8 mouse cellular contexts compared by ENCODE assay signal in genomic region chr16:20185368-20185767, GRCm38 (mm10). TPM values are rescaled to one million over a fixed set of nuclear protein-coding genes. Genes with fewer than 3 reads are reported as not detected.
DNase-seq lines count a peak whose midpoint lies in the region; ATAC-seq and TF ChIP-seq lines count a peak whose summit lies in the region.

No protein-coding gene starts in this region.

- H3K9ac ChIP-seq in heart, postnatal 0 days (replicated peaks; ENCODE audit: low read depth, low read length) = no peak overlapping the region
- no peak overlapping the region for H3K9ac ChIP-seq in midbrain, embryonic 15.5 days
- H3K9ac ChIP-seq in midbrain, embryonic 16.5 days (ENCODE audit: low read depth, low read length) = no peak overlapping the region
- no peak overlapping the region for H3K9ac ChIP-seq in forebrain, embryonic 11.5 days (ENCODE audit: low read length)
- H3K9ac ChIP-seq in midbrain, embryonic 11.5 days (ENCODE audit: low read length) = no peak overlapping the region

- TF ChIP-seq CTCF in heart, postnatal 0 days (IDR thresholded peaks at IDR 0.05; ENCODE audit: low read depth) = peak; percentile 62

- no peak overlapping the region for H3K27ac ChIP-seq in heart, postnatal 0 days (ENCODE audit: low read depth)
- H3K27ac ChIP-seq in midbrain, embryonic 15.5 days = no peak overlapping the region
- no peak overlapping the region for H3K27ac ChIP-seq in midbrain, embryonic 16.5 days (ENCODE audit: low read length)
- no peak overlapping the region for H3K27ac ChIP-seq in forebrain, embryonic 11.5 days (ENCODE audit: low read depth, low read length)
- H3K27ac ChIP-seq in midbrain, embryonic 11.5 days (ENCODE audit: low read depth, low read length) = no peak overlapping the region

- H3K9me3 ChIP-seq in heart, postnatal 0 days (replicated peaks; ENCODE audit: control insufficient read depth, low read length) = no peaks in the 10 kb centered on the region
- H3K9me3 ChIP-seq in midbrain, embryonic 15.5 days = no peaks in the 10 kb centered on the region
- no peaks in the 10 kb centered on the region for H3K9me3 ChIP-seq in midbrain, embryonic 16.5 days (replicated peaks; ENCODE audit: control insufficient read depth, low read length, poor library complexity, severe bottlenecking)
- no peaks in the 10 kb centered on the region for H3K9me3 ChIP-seq in forebrain, embryonic 11.5 days (ENCODE audit: control insufficient read depth, low read length)
- no peaks in the 10 kb centered on the region for H3K9me3 ChIP-seq in midbrain, embryonic 11.5 days (ENCODE audit: control insufficient read depth, low read length)

- 54% methylated on average over 2 of the region's 2 CpGs for WGBS in heart, postnatal 0 days
- 65% methylated on average over 2 of the region's 2 CpGs for WGBS in midbrain, embryonic 15.5 days
- WGBS in midbrain, embryonic 16.5 days = 59% methylated on average over 2 of the region's 2 CpGs
- WGBS in forebrain, embryonic 11.5 days = 63% methylated on average over 2 of the region's 2 CpGs
- WGBS in midbrain, embryonic 11.5 days = 73% methylated on average over 2 of the region's 2 CpGs

- ATAC-seq in heart, postnatal 0 days (ENCODE audit: insufficient read depth, low read depth) = no peak
- ATAC-seq in midbrain, embryonic 15.5 days (replicated peaks) = peak; percentile 54
- ATAC-seq in midbrain, embryonic 16.5 days = no peak; the same call in 1 of the 2 replicates
- no peak for ATAC-seq in forebrain, embryonic 11.5 days (replicated peaks; ENCODE audit: low FRiP score)
- no peak for ATAC-seq in midbrain, embryonic 11.5 days (ENCODE audit: low FRiP score)

- no peak overlapping the region for H3K4me3 ChIP-seq in heart, postnatal 0 days (ENCODE audit: low read depth, low read length)
- H3K4me3 ChIP-seq in midbrain, embryonic 15.5 days = no peak overlapping the region
- no peak overlapping the region for H3K4me3 ChIP-seq in midbrain, embryonic 16.5 days (ENCODE audit: low read depth, low read length)
- H3K4me3 ChIP-seq in forebrain, embryonic 11.5 days (ENCODE audit: low read depth, low read length) = no peak overlapping the region
- H3K4me3 ChIP-seq in midbrain, embryonic 11.5 days (ENCODE audit: low read depth, low read length) = no peak overlapping the region

- DNase-seq in heart, postnatal 0 days (ENCODE audit: low spot score) = no peak
- DNase-seq in heart, adult 11 months = no peak
- DNase-seq in cerebellum, adult 9-10 months = peak; percentile 34
- DNase-seq in retina, postnatal 7 days (ENCODE audit: low read depth, low spot score) = peak; percentile 20
- DNase-seq in forebrain, embryonic 11.5 days (ENCODE audit: low spot score) = no peak
- no peak for DNase-seq in midbrain, embryonic 11.5 days (ENCODE audit: low spot score, missing footprints)

- H3K27me3 ChIP-seq in heart, postnatal 0 days (ENCODE audit: control insufficient read depth, insufficient read depth, low read length) = no peaks in the 10 kb centered on the region
- no peaks in the 10 kb centered on the region for H3K27me3 ChIP-seq in midbrain, embryonic 15.5 days (replicated peaks)
- no peaks in the 10 kb centered on the region for H3K27me3 ChIP-seq in midbrain, embryonic 16.5 days (ENCODE audit: control insufficient read depth, insufficient read depth, low read depth, low read length)
- H3K27me3 ChIP-seq in forebrain, embryonic 11.5 days (ENCODE audit: control insufficient read depth, insufficient read depth, low read length) = no peaks in the 10 kb centered on the region
- no peaks in the 10 kb centered on the region for H3K27me3 ChIP-seq in midbrain, embryonic 11.5 days (ENCODE audit: control insufficient read depth, insufficient read depth, low read length)

- no peak for TF ChIP-seq EP300 in heart, postnatal 0 days (IDR thresholded peaks at IDR 0.05; ENCODE audit: low read depth)

- H3K4me1 ChIP-seq in heart, postnatal 0 days (ENCODE audit: control insufficient read depth, insufficient read depth) = no peaks in the 10 kb centered on the region
- H3K4me1 ChIP-seq in midbrain, embryonic 15.5 days = no peaks in the 10 kb centered on the region
- no peaks in the 10 kb centered on the region for H3K4me1 ChIP-seq in midbrain, embryonic 16.5 days (ENCODE audit: control insufficient read depth, insufficient read depth, low read length)
- no peaks in the 10 kb centered on the region for H3K4me1 ChIP-seq in forebrain, embryonic 11.5 days (replicated peaks; ENCODE audit: control insufficient read depth, insufficient read depth, low read length)
- no peaks in the 10 kb centered on the region for H3K4me1 ChIP-seq in midbrain, embryonic 11.5 days (ENCODE audit: control insufficient read depth, insufficient read depth, low read length)

- peaks cover 55% of the 10 kb centered on the region for H3K36me3 ChIP-seq in heart, postnatal 0 days (replicated peaks; ENCODE audit: control insufficient read depth, insufficient read depth, low read length)
- H3K36me3 ChIP-seq in midbrain, embryonic 15.5 days (replicated peaks) = peaks cover 30% of the 10 kb centered on the region
- peaks cover 17% of the 10 kb centered on the region for H3K36me3 ChIP-seq in midbrain, embryonic 16.5 days (ENCODE audit: control insufficient read depth, insufficient read depth, low read length)
- H3K36me3 ChIP-seq in forebrain, embryonic 11.5 days (ENCODE audit: control insufficient read depth, insufficient read depth, low read length) = peaks cover 9% of the 10 kb centered on the region; the same call in 1 of the 2 replicates
- peaks cover 23% of the 10 kb centered on the region for H3K36me3 ChIP-seq in midbrain, embryonic 11.5 days (ENCODE audit: control insufficient read depth, insufficient read depth, low read length)

- no peak overlapping the region for H3K4me2 ChIP-seq in heart, postnatal 0 days (ENCODE audit: low read depth, low read length)
- no peak overlapping the region for H3K4me2 ChIP-seq in midbrain, embryonic 15.5 days
- no peak overlapping the region for H3K4me2 ChIP-seq in midbrain, embryonic 16.5 days (ENCODE audit: low read length)
- no peak overlapping the region for H3K4me2 ChIP-seq in forebrain, embryonic 11.5 days (ENCODE audit: low read depth, low read length, severe bottlenecking)
- no peak overlapping the region for H3K4me2 ChIP-seq in midbrain, embryonic 11.5 days

RNA-seq across cellular contexts. Expression of gene Yeats2, which starts 44.5 kb away (rescaled TPM):
- total RNA-seq in heart, postnatal 0 days (2014; rRNA removed; ENCODE audit: low replicate concordance) = 27.8 and 51.9 TPM in 2 replicates
- polyA plus RNA-seq in heart, postnatal 0 days (2015; fragmentation: Nextera tagmentation; extraction: Ambion mirVana) = 5.3 and 5.8 TPM in 2 replicates
- 24.0 and 26.3 TPM in 2 replicates for polyA plus RNA-seq in midbrain, embryonic 15.5 days (2015; fragmentation: Nextera tagmentation; extraction: Ambion mirVana)
- 18.6 and 21.8 TPM in 2 replicates for polyA plus RNA-seq in midbrain, embryonic 16.5 days (2015; fragmentation: Nextera tagmentation; extraction: Ambion mirVana)
- polyA plus RNA-seq in forebrain, embryonic 11.5 days (2014; fragmentation: Nextera tagmentation; extraction: Ambion mirVana) = 46.8 and 51.4 TPM in 2 replicates
- 31.4 and 33.8 TPM in 2 replicates for polyA plus RNA-seq in midbrain, embryonic 11.5 days (2014; fragmentation: Nextera tagmentation; extraction: Ambion mirVana)

RNA-seq across cellular contexts. Expression of gene Map6d1, which starts 55.8 kb away (rescaled TPM):
- total RNA-seq in heart, postnatal 0 days (2014; rRNA removed; ENCODE audit: low replicate concordance) = 0.19 and 1.9 TPM in 2 replicates
- polyA plus RNA-seq in heart, postnatal 0 days (2015; fragmentation: Nextera tagmentation; extraction: Ambion mirVana) = 0.18 and 0.19 TPM in 2 replicates
- 5.6 and 6.8 TPM in 2 replicates for polyA plus RNA-seq in midbrain, embryonic 15.5 days (2015; fragmentation: Nextera tagmentation; extraction: Ambion mirVana)
- 5.4 and 6.3 TPM in 2 replicates for polyA plus RNA-seq in midbrain, embryonic 16.5 days (2015; fragmentation: Nextera tagmentation; extraction: Ambion mirVana)
- polyA plus RNA-seq in forebrain, embryonic 11.5 days (2014; fragmentation: Nextera tagmentation; extraction: Ambion mirVana) = 1.3 and 2.0 TPM in 2 replicates
- 1.4 and 2.1 TPM in 2 replicates for polyA plus RNA-seq in midbrain, embryonic 11.5 days (2014; fragmentation: Nextera tagmentation; extraction: Ambion mirVana)

Comparison
In these comparisons a context has a peak if more than half of its experiments do, and no peak if none do; other contexts are left out.
1. DNase-seq: peak in cerebellum, adult 9-10 months (single experiment) and retina, postnatal 7 days (single experiment); none in heart, postnatal 0 days (single experiment), heart, adult 11 months (single experiment), forebrain, embryonic 11.5 days (single experiment) and midbrain, embryonic 11.5 days (single experiment).